Mouse (Mus musculus) left cerebral cortex, adult 6 months (tissue): ENCODE data around the gene Anapc2. TPM values are rescaled to one million over a fixed set of nuclear protein-coding genes. Genes with fewer than 3 reads are reported as not detected.

Source experiments
- long read RNA-seq, 2 experiments: library from polyadenylated mRNA; unstranded; transcript quantifications; one replicate each; pipeline ENCODE4 v2.0.0; 2019 to 2020
- polyA plus RNA-seq: library from polyadenylated mRNA; unstranded; fragments of <200 nt; fragmentation: Nextera tagmentation; gene quantifications from 2 replicates; pipeline ENCODE4 v1.2.3, GENCODE M21; 2021

The Anapc2 gene
- 33.8 and 42.6 TPM in 2 replicates for polyA plus RNA-seq
- long read RNA-seq, experiment 1, transcript Anapc2-201 (13 exons, 3,004 nt), result major isoform, 380 of 473 reads
- long read RNA-seq, experiment 1, partial matches to known transcripts, result 54 of 473 reads
- long read RNA-seq, experiment 1, other reads (novel, unspliced or antisense), result 39 of 473 reads
- long read RNA-seq, experiment 2, transcript Anapc2-201 (13 exons, 3,004 nt), result major isoform, 28 of 44 reads
- long read RNA-seq, experiment 2, partial matches to known transcripts, result 15 of 44 reads
- long read RNA-seq, experiment 2, other reads (novel, unspliced or antisense), result 1 of 44 reads

DNA sequence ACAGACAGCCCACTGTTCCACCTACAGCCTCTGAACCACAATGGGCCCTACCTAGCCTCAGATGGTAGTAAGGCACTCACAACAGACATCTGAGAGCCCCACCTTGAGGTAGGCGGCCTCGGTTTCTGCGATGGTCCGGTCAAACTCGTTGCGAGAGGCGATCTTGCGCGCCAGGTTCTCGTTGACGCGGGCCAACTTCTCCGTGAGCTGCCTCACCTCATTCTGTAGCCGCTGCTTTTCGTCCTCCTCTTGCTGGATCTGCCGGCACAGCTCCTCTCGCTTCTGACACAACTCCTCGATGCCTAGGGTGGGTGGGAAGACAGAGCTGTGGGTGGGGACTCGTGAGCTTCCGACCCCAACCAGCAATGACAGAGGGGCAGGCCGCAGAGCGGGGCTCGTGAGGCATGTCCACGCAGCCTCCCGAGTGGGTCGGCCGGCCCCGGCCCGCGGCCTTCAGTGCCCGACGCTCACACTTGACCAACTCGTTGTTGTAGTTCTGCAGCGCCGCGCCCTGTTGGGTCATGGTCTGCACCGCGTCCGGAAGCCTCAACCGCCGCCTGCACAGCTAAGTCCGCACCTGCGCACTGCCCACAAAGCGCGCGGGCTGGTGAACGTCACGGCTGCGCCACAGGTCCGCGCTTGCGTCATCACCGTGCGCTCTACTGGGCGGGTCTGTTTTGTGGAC lies at the start of gene Anapc2, which contains the start of gene Ssna1:
Anapc2 (plus strand) TSS at position 652 of the 685 bp plus-strand sequence.
Ssna1 (minus strand) TSS at position 612 of the 685 bp plus-strand sequence.

DNA sequence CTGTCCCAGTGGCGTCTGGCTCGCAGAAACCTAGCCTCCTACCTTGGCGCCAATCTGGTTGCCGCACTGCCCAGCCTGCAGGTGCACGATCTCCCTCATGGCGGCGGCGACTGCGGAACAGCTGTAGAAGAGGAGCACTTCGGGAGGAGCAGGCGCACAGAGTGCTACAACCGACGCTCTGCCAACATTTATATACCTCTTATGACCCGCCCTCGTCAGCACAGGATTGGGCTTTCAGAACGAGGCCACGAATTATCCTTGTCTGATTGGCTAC lies 47.8 kb upstream of the Anapc2 start, which contains the start of gene Tubb4b:
Tubb4b (minus strand) TSS at position 211 of the 274 bp plus-strand sequence.

DNA sequence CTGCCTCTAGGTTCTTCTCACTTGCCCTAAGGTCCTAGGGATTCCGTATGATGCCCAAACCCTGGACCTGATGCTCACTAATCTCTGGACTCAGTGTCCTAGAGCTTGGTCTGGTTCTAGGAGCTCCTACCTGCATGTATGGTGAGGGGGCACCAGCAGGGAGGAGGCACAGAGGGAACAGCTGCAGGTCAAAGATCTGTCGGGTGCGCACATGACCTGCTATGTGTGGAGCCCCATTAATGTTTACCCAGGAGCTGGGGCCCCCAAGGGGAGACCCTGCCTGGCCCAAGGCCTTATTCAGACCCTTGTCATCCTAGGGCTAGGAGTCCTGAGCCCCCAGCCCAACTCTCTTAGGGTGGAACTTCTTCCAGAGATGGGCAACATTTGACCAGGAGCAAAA lies 38.2 kb upstream of the Anapc2 start, which contains the start of gene Slc34a3:
Slc34a3 (minus strand) TSS at position 315 of the 400 bp plus-strand sequence.

DNA sequence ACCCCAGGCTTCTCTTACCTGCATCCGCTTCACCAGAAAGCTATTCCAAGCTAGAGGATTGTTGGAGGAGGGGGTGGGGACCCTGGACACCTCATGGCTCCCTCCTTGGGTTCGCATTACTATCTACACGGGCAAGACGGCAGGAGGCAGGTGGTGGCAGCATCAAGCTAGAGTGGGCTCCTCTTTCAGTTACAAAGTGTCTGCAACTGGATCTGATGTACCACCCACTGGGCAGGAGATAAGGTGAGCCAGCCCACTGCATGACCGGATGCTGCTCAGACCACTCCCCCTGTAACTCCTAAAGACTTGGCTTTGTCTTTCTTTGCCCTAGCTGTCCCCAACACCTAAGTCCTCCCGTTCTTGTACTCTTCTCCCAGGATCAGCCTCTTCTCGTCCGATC lies 35.7 kb upstream of the Anapc2 start, which contains the start of gene Rnf224:
Rnf224 (minus strand) TSS at position 174 of the 400 bp plus-strand sequence.

DNA sequence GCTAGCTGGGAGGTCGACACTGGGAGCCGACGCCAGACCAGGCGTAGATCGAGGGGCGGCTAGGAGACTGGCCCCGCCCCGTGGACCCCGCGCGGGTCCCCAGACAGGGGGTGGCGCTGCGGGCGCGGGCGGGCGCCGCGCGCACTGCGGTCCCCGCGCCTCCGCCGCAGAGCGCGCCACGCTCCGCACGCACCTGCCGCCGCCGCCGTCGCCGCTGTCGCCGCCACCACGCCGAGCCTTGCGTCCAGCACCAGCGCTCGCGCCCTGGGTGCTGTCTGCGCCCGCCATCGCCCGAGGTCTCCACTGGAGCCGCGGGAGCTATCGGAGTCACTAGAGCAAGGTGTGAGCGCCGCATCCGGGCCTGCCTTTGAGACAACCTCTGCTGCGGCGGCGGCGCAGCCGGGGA lies 30.2 kb upstream of the Anapc2 start, which contains the start of the genes Rnf208 and Cysrt1:
Rnf208 (plus strand) TSS at position 155 of the 406 bp plus-strand sequence.
Cysrt1 (minus strand) TSS at position 352 of the 406 bp plus-strand sequence.

DNA sequence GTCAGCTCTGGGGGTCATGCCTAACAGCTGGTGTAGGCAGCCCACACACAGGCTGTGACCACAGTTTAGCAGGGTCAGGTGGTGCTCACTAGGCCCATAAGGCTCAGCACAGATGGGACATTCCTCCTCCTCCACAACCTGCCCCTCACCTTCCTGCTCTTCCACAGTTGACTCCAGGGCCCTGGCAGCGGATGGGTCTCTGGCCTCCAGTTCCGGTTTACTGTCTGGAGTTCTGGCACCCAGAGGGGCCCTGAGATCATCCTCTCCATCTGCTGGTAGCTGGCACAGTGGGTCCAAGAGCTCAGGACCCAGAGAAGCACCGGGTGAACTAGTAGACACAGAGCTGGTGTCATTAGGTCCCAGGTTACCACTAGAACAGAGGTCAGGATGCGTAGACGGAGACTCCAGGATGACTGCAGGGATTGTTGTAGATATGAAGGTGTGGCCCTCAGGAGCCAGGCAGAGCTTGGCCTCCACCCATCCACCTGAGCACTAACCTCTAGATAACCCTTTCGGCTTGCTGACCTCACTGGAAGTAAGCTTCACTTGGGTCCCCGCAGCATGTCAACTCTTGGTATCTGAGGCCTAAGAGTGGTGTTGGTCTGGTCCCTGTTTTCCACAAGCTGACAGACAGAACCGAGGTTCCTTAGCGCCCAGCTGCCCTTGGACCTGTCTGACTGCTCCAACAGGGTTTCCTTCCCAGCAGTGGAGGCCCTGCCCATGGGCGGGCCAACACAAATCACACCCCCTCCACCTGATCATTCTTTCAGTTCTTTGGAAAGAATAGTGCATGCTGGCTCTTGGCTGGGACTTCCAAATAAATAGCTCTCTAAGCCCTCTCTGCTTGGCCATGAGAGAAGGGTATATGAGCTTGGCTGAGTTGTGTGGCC lies 25.9 kb upstream of the Anapc2 start, which contains the start of gene AL732309.1:
AL732309.1 (minus strand) TSS at position 681 of the 890 bp plus-strand sequence.

DNA sequence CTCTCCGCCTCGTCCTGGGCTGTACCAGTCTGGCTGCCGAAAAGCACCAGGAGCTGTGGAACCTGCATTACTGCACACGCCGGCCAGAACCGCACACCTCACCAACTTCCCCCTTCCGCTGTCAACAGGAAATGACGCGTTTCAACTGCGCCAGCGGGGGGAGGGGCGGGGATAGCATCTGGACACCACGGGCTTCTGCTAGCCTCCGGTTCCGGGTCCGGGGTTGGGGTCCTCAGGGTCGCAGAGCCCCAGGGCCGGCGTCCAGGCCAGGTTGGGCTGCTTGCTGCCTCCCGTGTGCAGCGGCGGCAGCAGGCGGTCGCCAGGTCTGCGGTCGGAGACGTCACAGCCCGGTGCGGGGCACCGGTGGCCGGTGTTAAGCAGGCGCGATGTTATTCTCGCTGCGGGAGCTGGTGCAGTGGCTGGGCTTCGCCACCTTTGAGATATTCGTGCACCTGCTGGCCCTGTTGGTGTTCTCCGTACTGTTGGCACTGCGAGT lies 16.9 kb upstream of the Anapc2 start, which contains the start of gene Tmem203:
Tmem203 (plus strand) TSS at position 156 of the 496 bp plus-strand sequence.

DNA sequence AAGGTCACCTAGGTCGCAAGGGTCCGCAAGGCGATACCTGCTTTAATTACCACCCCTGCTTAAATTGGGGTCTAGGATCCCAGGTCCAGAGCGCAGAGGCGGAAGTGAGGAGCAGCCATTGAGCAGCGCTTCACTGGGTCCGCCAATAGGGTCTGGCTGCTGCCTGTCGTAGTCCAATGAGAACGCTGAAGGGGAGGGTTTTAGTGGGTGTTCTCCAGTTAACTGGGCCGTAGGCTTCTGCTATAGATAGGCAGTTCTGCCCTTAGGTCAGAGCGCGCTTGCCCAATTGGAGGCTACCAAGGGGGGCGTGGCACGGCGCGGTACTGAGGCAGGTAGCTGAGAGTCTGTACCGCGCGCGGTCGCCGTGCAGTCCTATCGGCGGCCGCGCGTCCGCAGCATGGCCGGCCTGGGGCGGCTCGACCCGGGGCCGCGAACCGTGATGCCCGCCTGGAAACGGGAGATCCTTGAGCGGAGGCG lies 9.9 kb upstream of the Anapc2 start, which contains the start of gene Tprn:
Tprn (plus strand) TSS at position 328 of the 477 bp plus-strand sequence.

DNA sequence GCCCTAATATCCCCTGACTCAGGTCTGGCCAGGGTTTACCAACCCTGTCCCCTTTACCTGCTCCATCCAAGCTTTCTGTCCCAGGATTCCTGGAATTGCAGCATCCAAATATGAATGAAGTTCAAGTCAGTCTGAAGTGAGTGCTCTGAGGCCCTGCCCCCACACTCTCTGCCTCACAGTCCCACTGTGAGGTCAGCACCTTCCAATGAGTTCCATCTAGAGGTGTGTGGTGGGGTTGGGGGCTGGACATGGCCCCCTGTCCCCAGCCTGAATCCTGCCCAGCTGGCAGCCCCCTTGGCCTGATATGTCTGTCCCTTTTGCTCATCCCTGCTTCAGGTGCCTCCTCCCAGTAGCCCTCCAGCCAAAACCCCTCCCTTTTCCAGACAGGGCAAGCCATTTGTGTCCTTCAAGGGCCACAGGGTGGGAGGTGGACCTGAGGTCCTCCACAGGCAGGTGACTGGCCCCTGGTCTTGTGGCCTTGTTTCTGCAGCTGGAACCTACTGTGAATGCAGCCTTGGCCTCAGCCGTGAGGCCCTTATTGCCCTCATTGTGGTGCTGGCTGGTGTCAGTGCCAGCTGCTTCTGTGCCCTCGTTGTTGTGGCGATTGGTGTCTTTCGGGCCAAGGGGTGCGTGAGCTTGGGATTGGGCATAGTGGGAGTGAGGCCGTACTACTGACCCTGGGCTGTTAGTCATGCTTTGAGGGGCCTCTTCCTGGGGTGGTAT lies 15.8 kb downstream of the Anapc2 start, which contains the start of gene Tmem210:
Tmem210 (plus strand) TSS at position 219 of the 723 bp plus-strand sequence.

DNA sequence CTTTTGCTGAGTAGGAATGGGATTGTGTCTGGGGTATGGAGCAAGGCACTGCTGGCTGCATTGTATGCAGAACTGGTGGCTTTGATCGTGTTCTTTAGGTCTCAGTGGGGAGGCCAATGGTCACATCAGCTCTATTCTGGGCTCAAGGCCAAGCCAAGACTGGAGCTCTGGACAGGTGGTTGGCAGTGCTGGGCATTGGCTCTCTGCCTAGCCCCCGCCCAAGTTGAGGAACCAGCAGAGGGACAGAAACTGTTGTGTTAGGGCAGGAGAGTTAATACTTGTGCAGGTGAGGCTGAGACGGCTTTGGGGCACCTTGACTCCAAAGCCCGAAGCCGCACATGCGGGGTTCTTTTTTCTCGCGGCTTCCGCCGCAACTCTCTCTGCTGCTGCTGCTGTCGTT lies 17.4 kb downstream of the Anapc2 start, which contains the start of gene Lrrc26:
Lrrc26 (plus strand) TSS at position 265 of the 400 bp plus-strand sequence.

DNA sequence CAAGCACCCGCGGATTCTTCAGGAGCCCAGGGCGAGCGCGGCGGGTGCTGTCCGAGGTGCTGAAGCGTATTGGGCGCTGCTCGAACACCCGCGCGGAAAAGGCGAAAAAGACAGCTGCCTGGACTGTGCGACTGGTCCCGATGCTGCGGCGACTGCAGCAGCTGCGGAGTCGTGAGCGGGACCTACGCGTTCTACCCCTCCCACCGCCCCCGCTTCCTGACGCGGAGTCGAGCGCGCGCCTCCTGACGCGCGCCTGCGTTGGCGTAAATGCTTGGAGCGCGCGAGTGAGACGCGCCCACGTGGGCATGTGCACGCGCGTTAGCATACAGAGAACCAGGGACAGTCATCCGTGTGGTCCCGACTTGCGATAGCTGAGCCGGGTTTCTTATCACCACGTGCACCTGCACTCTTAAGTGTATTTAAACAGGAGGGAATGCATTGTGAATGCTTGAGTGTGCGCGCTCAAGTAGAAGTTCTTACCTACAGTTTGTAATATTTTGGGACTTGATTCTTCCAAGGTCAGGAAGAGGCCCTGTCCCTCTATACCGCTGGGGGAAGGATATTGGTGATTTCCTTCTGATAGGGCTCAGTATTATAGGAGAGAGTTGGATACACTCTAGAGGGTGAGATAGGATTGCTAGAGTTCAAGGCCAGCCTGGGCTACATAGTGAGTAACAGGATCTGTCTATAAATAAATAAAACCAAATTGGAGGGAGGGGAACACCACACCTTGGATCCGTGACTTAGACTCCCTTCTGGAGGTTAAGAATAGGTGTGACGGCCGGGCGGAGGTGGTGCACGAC lies 46.9 kb downstream of the Anapc2 start, which contains the start of gene Grin1:
Grin1 (minus strand) TSS at position 217 of the 803 bp plus-strand sequence.

DNA sequence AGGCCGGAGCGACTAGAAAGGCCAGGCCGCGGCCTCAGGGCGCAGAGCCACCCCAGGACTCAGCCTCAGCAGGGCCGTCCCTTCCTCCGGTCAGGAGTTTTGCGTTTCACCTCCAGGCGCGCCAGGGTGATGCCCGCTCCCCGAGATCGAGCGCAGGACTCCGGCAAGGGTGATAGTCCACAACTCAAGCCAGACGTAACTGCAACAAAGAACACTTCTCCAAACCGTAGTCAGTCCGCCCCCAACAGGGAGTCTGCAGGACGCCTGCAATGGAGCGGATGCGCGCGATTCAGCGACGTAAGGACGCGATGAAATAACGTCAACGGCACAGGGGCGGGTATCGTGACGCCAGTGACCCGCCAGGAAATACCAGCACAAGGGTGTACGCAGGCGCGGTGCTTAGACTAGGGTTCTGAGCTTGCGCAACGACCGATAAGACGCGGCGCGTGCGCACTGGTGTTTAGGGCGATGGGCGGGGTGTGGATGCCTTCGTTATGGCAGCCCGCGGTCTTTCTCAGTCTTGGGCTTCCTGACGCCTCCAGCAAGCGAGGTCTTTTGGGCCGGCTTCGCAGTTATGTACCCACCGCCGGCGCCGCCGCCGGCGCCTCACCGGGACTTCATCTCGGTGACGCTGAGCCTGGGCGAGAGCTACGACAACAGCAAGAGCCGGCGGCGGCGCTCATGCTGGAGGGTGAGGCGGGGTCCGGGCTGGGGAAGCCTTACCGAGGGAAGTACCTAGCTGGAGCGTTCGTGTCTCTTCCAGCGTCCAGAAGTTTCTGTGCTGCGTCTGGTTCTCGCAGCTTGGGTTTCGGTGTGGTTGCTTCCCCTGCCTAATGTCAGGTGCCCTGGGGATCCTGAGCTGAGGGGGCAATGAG lies 60.2 kb downstream of the Anapc2 start, which contains the start of gene Man1b1:
Man1b1 (plus strand) TSS at position 53 of the 875 bp plus-strand sequence.

Other genes starting within 250 kb of the Anapc2 start
- 342 and 371 TPM in 2 replicates for gene Nsmf, start 218.1 kb upstream of the Anapc2 start, polyA plus RNA-seq
- gene Entpd8, start 192.2 kb upstream of the Anapc2 start, polyA plus RNA-seq, result not detected in 2 replicates
- gene Noxa1, start 177.3 kb upstream of the Anapc2 start, polyA plus RNA-seq, result not detected in 2 replicates
- gene Nrarp, start 91.7 kb upstream of the Anapc2 start, polyA plus RNA-seq, result 1.1 and 20.3 TPM in 2 replicates
- gene Tor4a, start 75.6 kb upstream of the Anapc2 start, polyA plus RNA-seq, result 1.7 and 2.3 TPM in 2 replicates
- 35.3 and 40.2 TPM in 2 replicates for gene Nelfb, start 61.0 kb upstream of the Anapc2 start, polyA plus RNA-seq
- gene Stpg3, start 57.8 kb upstream of the Anapc2 start, polyA plus RNA-seq, result not detected in 2 replicates
- gene Fam166a, start 53.7 kb upstream of the Anapc2 start, polyA plus RNA-seq, result 11.9 and 28.8 TPM in 2 replicates
- gene Tubb4b, start 47.8 kb upstream of the Anapc2 start, polyA plus RNA-seq, result 509 and 600 TPM in 2 replicates
- 0.60 and 0.72 TPM in 2 replicates for gene Slc34a3, start 38.1 kb upstream of the Anapc2 start, polyA plus RNA-seq
- gene Rnf224, start 35.7 kb upstream of the Anapc2 start, polyA plus RNA-seq, result not detected in 2 replicates
- 55.7 and 180 TPM in 2 replicates for gene Rnf208, start 30.2 kb upstream of the Anapc2 start, polyA plus RNA-seq
- gene Cysrt1, start 30.0 kb upstream of the Anapc2 start, polyA plus RNA-seq, result 0.25 TPM in 1 of 2 replicates, not detected in the other
- gene AL732309.1, start 25.6 kb upstream of the Anapc2 start, polyA plus RNA-seq, result 1.1 and 1.6 TPM in 2 replicates
- 34.3 and 36.9 TPM in 2 replicates for gene Tmem203, start 17.0 kb upstream of the Anapc2 start, polyA plus RNA-seq
- 9.4 and 13.1 TPM in 2 replicates for gene Tprn, start 9.9 kb upstream of the Anapc2 start, polyA plus RNA-seq
- 77.5 and 87.9 TPM in 2 replicates for gene Ssna1, start within 50 bp of the Anapc2 start, polyA plus RNA-seq
- gene Tmem210, start 15.7 kb downstream of the Anapc2 start, polyA plus RNA-seq, result 0.56 TPM in 1 of 2 replicates, not detected in the other
- gene Lrrc26, start 17.4 kb downstream of the Anapc2 start, polyA plus RNA-seq, result 0.21 TPM in 1 of 2 replicates, not detected in the other
- 87.7 and 146 TPM in 2 replicates for gene Grin1, start 46.7 kb downstream of the Anapc2 start, polyA plus RNA-seq
- 17.0 and 18.5 TPM in 2 replicates for gene Man1b1, start 59.9 kb downstream of the Anapc2 start, polyA plus RNA-seq
- 17.8 and 22.5 TPM in 2 replicates for gene Dpp7, start 83.9 kb downstream of the Anapc2 start, polyA plus RNA-seq
- gene Uap1l1, start 93.2 kb downstream of the Anapc2 start, polyA plus RNA-seq, result 20.6 and 34.9 TPM in 2 replicates
- 1.2 and 1.7 TPM in 2 replicates for gene Sapcd2, start 99.8 kb downstream of the Anapc2 start, polyA plus RNA-seq
- gene Entpd2, start 123.4 kb downstream of the Anapc2 start, polyA plus RNA-seq, result 21.4 and 31.9 TPM in 2 replicates
- gene Npdc1, start 126.9 kb downstream of the Anapc2 start, polyA plus RNA-seq, result 232 and 408 TPM in 2 replicates
- not detected in 2 replicates for gene Fut7, start 150.8 kb downstream of the Anapc2 start, polyA plus RNA-seq
- 21.7 and 39.7 TPM in 2 replicates for gene Abca2, start 156.2 kb downstream of the Anapc2 start, polyA plus RNA-seq
- gene Clic3, start 184.4 kb downstream of the Anapc2 start, polyA plus RNA-seq, result 0.68 and 1.1 TPM in 2 replicates
- 121 and 132 TPM in 2 replicates for gene Paxx, start 188.6 kb downstream of the Anapc2 start, polyA plus RNA-seq
- gene Ptgds, start 197.6 kb downstream of the Anapc2 start, polyA plus RNA-seq, result 6,798 and 9,400 TPM in 2 replicates
- not detected in 2 replicates for gene Lcn12, start 221.4 kb downstream of the Anapc2 start, polyA plus RNA-seq
- 103 and 115 TPM in 2 replicates for gene Fbxw5, start 228.3 kb downstream of the Anapc2 start, polyA plus RNA-seq
- 1.4 and 1.7 TPM in 2 replicates for gene C8g, start 229.2 kb downstream of the Anapc2 start, polyA plus RNA-seq